17 mouse cellular contexts compared by ENCODE assay signal in genomic region chr6:17666024-17666423, GRCm38 (mm10).
"Had no signal": no experiment of that assay in that cellular context is flagged by ENCODE, and none has a peak within 500 bp of the region (broad histone marks: within the 10 kb centered on the region; RNA-seq: fewer than 3 reads in every experiment).

No protein-coding gene starts in this region.

- H3K27ac ChIP-seq: lung, embryonic 15.5 days; macrophage; midbrain, embryonic 13.5 days; midbrain, embryonic 15.5 days; neural tube, embryonic 12.5 days had no signal

- DNase-seq: liver, postnatal 0 days; lung, adult 2 months; lung, postnatal 14 days; lung, postnatal 36 days; right cerebral cortex, postnatal 25 days; right cerebral cortex, postnatal 4 days; spleen, adult 18-20 months; thymus, adult 2 months; thymus, postnatal 25 days; thymus, postnatal 4 days had no signal

- ATAC-seq: liver, postnatal 0 days; lung, postnatal 0 days; midbrain, embryonic 13.5 days; midbrain, embryonic 15.5 days had no signal

- H3K4me1 ChIP-seq: lung, embryonic 15.5 days; megakaryocyte, embryonic 14.5 days; midbrain, embryonic 13.5 days; midbrain, embryonic 15.5 days; neural tube, embryonic 12.5 days had no signal

- H3K4me3 ChIP-seq: lung, embryonic 15.5 days; megakaryocyte, embryonic 14.5 days; midbrain, embryonic 13.5 days; midbrain, embryonic 15.5 days; neural tube, embryonic 12.5 days had no signal
